Mouse (Mus musculus) midbrain, postnatal 0 days (tissue): ENCODE data around the gene Cxcl10. TPM values are rescaled to one million over a fixed set of nuclear protein-coding genes. Genes with fewer than 3 reads are reported as not detected.

ENCODE experiments used
- ATAC-seq: fragments of 200-750 bp; cut with Nextera tagmentation; 2 replicates; pipeline ENCODE4 v1.8.0; 2017; ENCODE audit warnings: moderate number of reproducible peaks, mild to moderate bottlenecking, moderate TSS enrichment, moderate library complexity; ENCODE audit not compliant: low FRiP score
- DNase-seq: peaks from one replicate; pipeline ENCODE4 v3.0.0-alpha.2; 2015; ENCODE audit warnings: low spot score
- H3K27ac ChIP-seq: fragments of 300-500 bp; sonication (generic); 2 replicates; pipeline ENCODE4 v1.5.1; 2014; ENCODE audit warnings: low read depth, mild to moderate bottlenecking, low read length, mixed read lengths
- H3K27me3 ChIP-seq: fragments of 300-500 bp; sonication (generic); 2 replicates; pipeline ENCODE4 v1.6.1; 2014; ENCODE audit warnings: low read length, control low read depth, mixed read lengths; ENCODE audit not compliant: insufficient read depth
- H3K36me3 ChIP-seq: fragments of 300-500 bp; sonication (generic); 2 replicates; pipeline ENCODE4 v1.6.1; 2014; ENCODE audit warnings: low read length, control low read depth, mixed read lengths; ENCODE audit not compliant: insufficient read depth
- H3K4me1 ChIP-seq: fragments of 300-500 bp; sonication (generic); 2 replicates; pipeline ENCODE4 v1.6.1; 2014; ENCODE audit warnings: mild to moderate bottlenecking, control low read depth, antibody characterized with exemption, low read length, mixed read lengths; ENCODE audit not compliant: insufficient read depth
- H3K4me2 ChIP-seq: fragments of 300-500 bp; sonication (generic); 2 replicates; pipeline ENCODE4 v1.6.1; 2014; ENCODE audit warnings: low read depth, mild to moderate bottlenecking, low read length, mixed read lengths; ENCODE audit not compliant: poor library complexity, severe bottlenecking
- H3K4me3 ChIP-seq: fragments of 300-500 bp; sonication (generic); 2 replicates; pipeline ENCODE4 v1.5.1; 2014; ENCODE audit warnings: low read depth, mild to moderate bottlenecking, low read length, moderate library complexity
- H3K9ac ChIP-seq: fragments of 300-500 bp; sonication (generic); replicated peaks from 2 replicates; pipeline ENCODE4 v1.6.1; 2014; ENCODE audit warnings: mild to moderate bottlenecking, low read length, moderate library complexity, mixed read lengths; ENCODE audit not compliant: poor library complexity, severe bottlenecking
- H3K9me3 ChIP-seq: fragments of 300-500 bp; sonication (generic); 2 replicates; pipeline ENCODE4 v1.6.1; 2016; ENCODE audit warnings: low read length, control low read depth
- CTCF ChIP-seq: IDR thresholded peaks from 2 replicates; pipeline ENCODE4 v1.5.1; 2016; ENCODE audit warnings: antibody characterized with exemption, mild to moderate bottlenecking
- WGBS: fragments of 180-500 bp; shearing (Covaris S2); extraction: QIAGEN DNeasy Blood & Tissue Kit; methylation state at CpG from one replicate; pipeline ENCODE4 v1.1.7; 2014; 5-methylcytosine and 5-hydroxymethylcytosine counted together
- polyA plus RNA-seq: library from polyadenylated mRNA; unstranded; fragments of >200 nt; fragmentation: Nextera tagmentation; extraction: Ambion mirVana; gene quantifications from 2 replicates; pipeline ENCODE4 v1.2.1, GENCODE M21; 2015
- total RNA-seq: library from RNA; depleted of rRNA; stranded (reverse); fragments of >200 nt; gene quantifications from 2 replicates; pipeline ENCODE4 v1.2.3, GENCODE M21; 2014

Gene Cxcl10
- total and polyA plus RNA-seq, 2 experiments from 2014 or later = 0.28 TPM; not detected in 1

DNA sequence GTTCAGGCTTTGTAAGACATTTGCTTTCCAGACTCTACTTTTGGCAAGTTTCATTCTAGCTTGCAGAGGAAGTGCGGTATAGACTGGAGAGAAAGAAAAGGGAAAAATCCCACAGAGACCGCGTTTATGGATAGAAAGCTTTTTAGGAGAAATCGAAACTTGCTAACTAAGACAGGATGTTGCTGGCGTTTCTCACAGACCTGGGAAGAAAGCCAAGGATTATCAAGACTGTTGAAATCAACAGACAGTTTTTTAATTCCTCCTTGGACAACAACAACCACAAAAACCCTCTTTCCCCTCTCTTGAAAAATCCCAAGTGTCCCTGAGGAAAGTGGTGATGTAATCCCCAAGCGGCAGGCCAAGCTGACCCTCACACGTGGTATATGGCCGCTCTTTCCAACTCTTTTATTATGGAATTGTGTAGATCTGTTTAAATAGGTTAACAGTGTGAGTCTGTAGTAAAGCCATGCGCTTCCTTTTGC lies 16.3 kb downstream of the Cxcl10 start:
- H3K4me3 ChIP-seq = no peak overlapping the region
- no peaks in the 10 kb centered on the region for H3K4me1 ChIP-seq
- no peak for TF ChIP-seq CTCF
- no peaks in the 10 kb centered on the region for H3K9me3 ChIP-seq
- no peaks in the 10 kb centered on the region for H3K27me3 ChIP-seq
- 0 out of 2 replicates have a peak overlapping the region, but pooled peaks have one; percentile 9 for H3K4me2 ChIP-seq
- ATAC-seq (no peak), DNase-seq (peak; percentile 27)
- H3K9ac ChIP-seq = no peak overlapping the region
- H3K27ac ChIP-seq = no peak overlapping the region
- H3K36me3 ChIP-seq = no peaks in the 10 kb centered on the region
- 53% methylated on average over 9 of the region's 9 CpGs for WGBS

DNA sequence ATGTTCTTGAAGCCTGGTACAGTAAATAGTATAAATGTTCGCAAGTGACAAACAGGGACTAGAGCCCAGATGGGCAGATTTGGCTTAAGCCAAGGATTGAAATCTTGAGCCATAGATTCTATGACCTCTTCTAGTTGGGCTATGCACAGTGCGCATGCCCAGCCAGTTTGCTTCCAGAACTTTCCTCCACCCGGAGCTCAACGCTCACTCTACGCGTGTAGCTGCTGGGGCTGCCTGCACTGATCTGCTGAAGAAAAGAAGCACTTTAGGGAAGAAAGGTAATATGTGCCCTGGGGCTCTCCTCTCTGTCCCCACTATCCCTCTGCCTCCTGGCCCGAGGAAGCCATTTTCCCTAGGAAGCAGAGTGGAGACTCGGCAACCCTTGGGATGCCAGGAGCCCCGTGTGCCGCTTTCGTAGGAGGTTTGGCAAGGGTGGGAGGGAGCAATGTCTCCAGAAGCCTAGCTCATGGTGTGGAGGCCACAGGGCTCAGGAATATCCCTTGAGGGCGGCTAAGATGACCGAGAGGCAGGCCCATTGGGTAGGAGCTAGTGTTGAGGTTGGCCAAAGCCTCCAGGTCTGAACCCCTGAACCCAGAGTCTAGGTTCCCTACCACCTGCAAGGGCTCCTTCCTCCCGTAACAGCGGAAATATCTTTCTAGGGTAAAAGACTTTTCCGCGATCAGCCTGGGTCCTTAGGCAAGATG lies 16.9 kb downstream of the Cxcl10 start, which contains the start of gene Art3:
Gene Art3 (plus strand): TSS at position 193 of the 704 bp plus-strand sequence.
- H3K4me2 ChIP-seq = 0 out of 2 replicates have a peak within 1 kb of the TSS, but pooled peaks have one; percentile 9
- no peaks in the 10 kb centered on the region for H3K9me3 ChIP-seq
- no peak within 1 kb of the TSS for H3K4me3 ChIP-seq
- H3K9ac ChIP-seq = no peak within 1 kb of the TSS
- H3K27ac ChIP-seq = no peak within 1 kb of the TSS
- H3K27me3 ChIP-seq = no peaks in the 10 kb centered on the region
- no peaks in the 10 kb centered on the region for H3K36me3 ChIP-seq
- no peak for TF ChIP-seq CTCF
- DNase-seq = no peak
- ATAC-seq = no peak
- no peaks in the 10 kb centered on the region for H3K4me1 ChIP-seq
- WGBS = 96% methylated on average over 17 of the region's 17 CpGs

DNA sequence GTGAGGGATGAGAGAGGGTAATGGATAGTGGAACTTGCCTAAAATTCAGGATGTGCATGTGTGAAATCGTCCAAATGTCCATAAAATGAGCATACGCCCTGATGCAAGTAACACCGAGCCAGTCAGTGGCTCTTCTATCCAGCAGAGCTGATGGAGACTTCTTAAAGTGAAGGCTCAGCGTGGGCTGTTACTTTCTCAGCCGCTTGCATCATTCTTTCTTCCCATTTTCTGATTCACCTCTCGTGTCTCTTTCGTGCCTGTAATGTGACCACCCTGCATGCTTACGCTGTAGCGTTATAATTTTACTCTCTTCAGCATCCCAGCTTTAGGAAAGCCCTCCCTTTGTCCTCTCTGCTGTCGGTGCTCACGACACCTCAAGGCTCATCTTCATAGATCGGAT lies 17.6 kb downstream of the Cxcl10 start:
- H3K9me3 ChIP-seq = no peaks in the 10 kb centered on the region
- ATAC-seq = no peak
- no peaks in the 10 kb centered on the region for H3K4me1 ChIP-seq
- TF ChIP-seq CTCF = no peak
- DNase-seq = no peak
- WGBS = 91% methylated on average over 12 of the region's 12 CpGs
- H3K36me3 ChIP-seq = no peaks in the 10 kb centered on the region
- H3K27ac ChIP-seq = no peak overlapping the region
- H3K4me2 ChIP-seq = no peak overlapping the region
- no peak overlapping the region for H3K4me3 ChIP-seq
- H3K9ac ChIP-seq = no peak overlapping the region
- no peaks in the 10 kb centered on the region for H3K27me3 ChIP-seq

DNA sequence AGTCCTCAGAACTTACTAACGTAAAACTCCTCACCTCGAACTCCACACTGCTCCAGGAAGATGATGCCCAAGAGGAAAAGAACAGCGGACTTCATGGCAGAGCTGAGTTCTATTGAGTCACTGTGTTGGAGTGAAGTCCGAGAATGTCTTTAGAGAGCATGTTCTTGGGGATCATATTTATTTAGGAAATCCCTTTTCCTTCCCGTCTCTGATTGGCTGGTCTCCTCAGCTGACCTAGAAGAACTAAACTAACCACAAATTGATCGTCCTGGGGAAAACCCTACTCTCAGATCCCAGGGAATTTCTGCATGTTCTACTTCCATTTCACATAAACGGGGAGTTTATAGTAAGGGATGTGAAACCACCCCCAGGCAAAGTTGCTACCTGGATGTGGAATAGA lies 20.8 kb downstream of the Cxcl10 start, which contains the start of gene Cxcl9:
Gene Cxcl9 (minus strand): TSS at position 151 of the 400 bp plus-strand sequence.
- Histone ChIP-seq H3K36me3 (no peaks in the 10 kb centered on the region), H3K9me3 (no peaks in the 10 kb centered on the region), H3K4me1 (no peaks in the 10 kb centered on the region), H3K27ac (no peak within 1 kb of the TSS), H3K4me2 (no peak within 1 kb of the TSS), H3K27me3 (no peaks in the 10 kb centered on the region), H3K9ac (no peak within 1 kb of the TSS), H3K4me3 (no peak within 1 kb of the TSS)
- WGBS = 87% methylated on average over 7 of the region's 7 CpGs
- ATAC-seq (no peak), DNase-seq (no peak)
- no peak for TF ChIP-seq CTCF

DNA sequence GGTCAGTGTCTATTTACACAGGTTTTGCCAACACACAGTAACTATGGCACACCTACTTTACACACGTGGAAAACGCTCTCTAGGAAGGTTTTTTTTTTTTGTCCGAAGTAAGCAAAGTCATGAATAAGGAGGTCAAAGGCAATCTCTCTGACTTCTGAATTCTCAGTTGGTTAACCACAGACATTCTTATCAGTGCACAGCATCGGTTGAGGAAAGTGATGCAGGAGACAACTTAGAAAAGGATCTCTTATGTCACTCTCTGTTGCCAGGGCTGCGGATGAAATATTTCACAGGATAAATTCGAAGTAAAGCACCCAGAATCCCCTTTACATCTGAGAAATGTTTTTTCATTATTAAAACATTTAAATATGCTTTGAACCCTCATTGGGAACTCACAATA lies 21.3 kb downstream of the Cxcl10 start:
- no peaks in the 10 kb centered on the region for H3K27me3 ChIP-seq
- no peak overlapping the region for H3K4me2 ChIP-seq
- no peak for TF ChIP-seq CTCF
- no peak overlapping the region for H3K27ac ChIP-seq
- no peaks in the 10 kb centered on the region for H3K9me3 ChIP-seq
- WGBS = 82% methylated on average over 6 of the region's 6 CpGs
- DNase-seq (no peak), ATAC-seq (no peak)
- H3K9ac ChIP-seq = no peak overlapping the region
- H3K4me3 ChIP-seq = no peak overlapping the region
- no peaks in the 10 kb centered on the region for H3K4me1 ChIP-seq
- no peaks in the 10 kb centered on the region for H3K36me3 ChIP-seq

DNA sequence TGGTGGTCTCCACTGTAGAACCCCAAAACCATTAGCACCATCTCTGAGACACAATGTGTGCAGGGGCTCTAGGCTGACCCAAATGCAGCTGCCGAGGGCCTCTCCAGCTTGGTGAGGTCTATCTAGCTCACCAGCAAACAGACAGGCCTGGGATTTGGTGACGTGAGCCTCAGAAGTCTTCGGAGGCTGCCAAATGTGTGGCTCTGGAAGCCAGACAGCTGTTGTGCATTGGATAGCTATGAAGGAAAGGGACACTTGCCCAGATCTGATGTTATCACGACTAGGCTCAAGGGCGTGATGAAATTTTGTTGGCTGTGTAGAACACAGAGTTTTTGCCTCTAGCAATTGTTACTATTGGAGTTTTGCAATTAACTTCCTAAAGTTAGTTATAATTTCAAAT lies 25.4 kb downstream of the Cxcl10 start:
- Histone ChIP-seq H3K9ac (no peak overlapping the region), H3K4me1 (no peaks in the 10 kb centered on the region), H3K27me3 (no peaks in the 10 kb centered on the region), H3K4me2 (no peak overlapping the region), H3K27ac (no peak overlapping the region), H3K36me3 (no peaks in the 10 kb centered on the region), H3K4me3 (no peak overlapping the region), H3K9me3 (no peaks in the 10 kb centered on the region)
- DNase-seq (peak; percentile 12), ATAC-seq (no peak)
- TF ChIP-seq CTCF = no peak
- WGBS = 87% methylated on average over 5 of the region's 5 CpGs
